Mouse (Mus musculus): Measurements from ENCODE around the gene Rara. TPM values are rescaled to one million over a fixed set of nuclear protein-coding genes. Genes with fewer than 3 reads are reported as not detected.
"Not testable (repeated sequence)": the region's sequence is repeated elsewhere in the genome, so short reads cannot be mapped to it uniquely, and the experiment has no call there.

Rara gene
- polyA plus RNA-seq, 1 experiment, result 37.0 TPM

DNA sequence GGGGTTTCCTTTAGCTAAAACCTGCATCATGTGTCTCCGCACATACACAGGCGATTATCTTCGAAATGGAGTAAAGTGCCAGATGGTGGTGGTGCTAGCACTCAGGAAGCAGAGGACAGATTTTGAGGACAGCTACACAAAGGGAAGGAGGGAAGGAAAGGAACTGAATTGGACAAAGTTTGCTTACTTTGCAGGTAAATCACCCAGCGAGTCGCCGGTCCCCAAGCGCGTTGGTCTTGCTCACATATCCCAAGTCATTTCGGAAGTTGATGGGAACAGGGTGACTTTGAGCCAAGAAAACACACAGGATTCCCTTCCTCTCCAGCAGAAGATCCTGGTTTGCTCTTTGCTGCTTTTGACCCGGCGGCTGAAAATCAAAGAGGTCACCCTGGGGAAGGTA, 8.6 kb upstream of the Rara start:
- no peak overlapping the region for H3K27ac ChIP-seq (ENCODE audit: insufficient read depth, low read length)
- no peak for DNase-seq (ENCODE audit: low read depth in 1 of 2, low spot score in 2 of 2)
- no peak for TF ChIP-seq CTCF (IDR thresholded peaks at IDR 0.05; ENCODE audit: extremely low read depth, insufficient read depth, insufficient read length, insufficient replicate concordance)
- no peak for TF ChIP-seq POLR2A (IDR thresholded peaks at IDR 0.05; ENCODE audit: low read depth, low read length)
- H3K36me3 ChIP-seq (ENCODE audit: control insufficient read depth, insufficient read depth, low read length), result no peaks in the 10 kb centered on the region
- H3K4me3 ChIP-seq (ENCODE audit: extremely low read depth, insufficient read depth, insufficient read length), result no peak overlapping the region
- no peaks in the 10 kb centered on the region for H3K27me3 ChIP-seq (ENCODE audit: control insufficient read depth, insufficient read depth, low read length)
- WGBS, result 97% methylated on average over 11 of the region's 11 CpGs
- H3K4me1 ChIP-seq (ENCODE audit: control insufficient read depth, insufficient read depth, insufficient read length), result peaks cover 12% of the 10 kb centered on the region; the same call in 1 of the 2 replicates

DNA sequence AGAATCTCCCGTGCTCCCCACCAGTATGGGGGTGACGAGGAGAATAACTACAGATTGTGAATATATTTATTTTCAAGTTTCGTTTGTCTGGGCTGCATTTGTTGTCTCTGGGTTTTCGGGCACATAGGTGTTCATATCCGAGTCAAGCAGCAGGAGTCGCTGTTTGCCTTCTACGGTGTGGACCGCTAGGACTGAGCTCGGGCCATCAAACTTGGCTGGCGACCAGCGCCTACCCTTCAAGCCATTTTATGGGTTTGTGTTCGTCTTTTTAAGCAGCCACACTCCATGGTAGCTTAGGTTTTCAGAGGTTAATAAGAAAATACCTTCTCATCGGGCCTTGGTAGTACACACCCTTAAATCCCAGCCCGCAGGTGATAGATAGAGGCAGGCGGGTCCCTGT, 5.8 kb upstream of the Rara start:
- 78% methylated on average over 15 of the region's 15 CpGs for WGBS
- not testable (repeated sequence) for H3K27ac ChIP-seq (ENCODE audit: insufficient read depth, low read length); H3K4me3 ChIP-seq (ENCODE audit: extremely low read depth, insufficient read depth, insufficient read length); H3K27me3 ChIP-seq (ENCODE audit: control insufficient read depth, insufficient read depth, low read length); DNase-seq (ENCODE audit: low read depth in 1 of 2, low spot score in 2 of 2); H3K36me3 ChIP-seq (ENCODE audit: control insufficient read depth, insufficient read depth, low read length)
- peaks cover 27% of the 10 kb centered on the region; the same call in 1 of the 2 replicates for H3K4me1 ChIP-seq (ENCODE audit: control insufficient read depth, insufficient read depth, insufficient read length)

DNA sequence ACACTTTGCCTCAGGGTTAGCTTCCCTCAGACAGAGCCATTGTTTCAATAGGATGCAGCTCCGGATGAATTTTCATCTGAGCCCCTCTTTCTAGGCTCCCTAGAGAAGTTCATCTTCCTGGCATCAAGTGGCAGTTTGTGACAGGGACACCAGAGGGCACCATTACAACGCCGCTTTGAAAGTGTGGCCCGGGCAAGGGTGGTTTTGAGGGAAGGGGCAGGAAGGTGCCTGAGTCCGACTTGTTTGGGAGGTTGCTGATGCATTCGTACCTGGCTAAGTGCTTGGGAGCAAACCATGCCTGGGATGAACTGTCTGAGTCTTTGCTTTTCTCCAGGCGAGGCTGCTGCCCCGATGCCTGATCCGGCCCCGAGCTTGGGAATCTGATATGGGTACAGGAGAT, 5.3 kb upstream of the Rara start:
- 58% methylated on average over 10 of the region's 10 CpGs for WGBS
- H3K27me3 ChIP-seq (ENCODE audit: control insufficient read depth, insufficient read depth, low read length); H3K27ac ChIP-seq (ENCODE audit: insufficient read depth, low read length); H3K4me3 ChIP-seq (ENCODE audit: extremely low read depth, insufficient read depth, insufficient read length); H3K36me3 ChIP-seq (ENCODE audit: control insufficient read depth, insufficient read depth, low read length): not testable (repeated sequence)
- H3K4me1 ChIP-seq (ENCODE audit: control insufficient read depth, insufficient read depth, insufficient read length), result peaks cover 27% of the 10 kb centered on the region; the same call in 1 of the 2 replicates
- peak in 1 of 2 experiments; percentile 60 for DNase-seq (ENCODE audit: low read depth in 1 of 2, low spot score in 2 of 2)
- peak; percentile 78; the same call in 1 of the 2 replicates for TF ChIP-seq CTCF (IDR thresholded peaks at IDR 0.05; ENCODE audit: extremely low read depth, insufficient read depth, insufficient read length, insufficient replicate concordance)

DNA sequence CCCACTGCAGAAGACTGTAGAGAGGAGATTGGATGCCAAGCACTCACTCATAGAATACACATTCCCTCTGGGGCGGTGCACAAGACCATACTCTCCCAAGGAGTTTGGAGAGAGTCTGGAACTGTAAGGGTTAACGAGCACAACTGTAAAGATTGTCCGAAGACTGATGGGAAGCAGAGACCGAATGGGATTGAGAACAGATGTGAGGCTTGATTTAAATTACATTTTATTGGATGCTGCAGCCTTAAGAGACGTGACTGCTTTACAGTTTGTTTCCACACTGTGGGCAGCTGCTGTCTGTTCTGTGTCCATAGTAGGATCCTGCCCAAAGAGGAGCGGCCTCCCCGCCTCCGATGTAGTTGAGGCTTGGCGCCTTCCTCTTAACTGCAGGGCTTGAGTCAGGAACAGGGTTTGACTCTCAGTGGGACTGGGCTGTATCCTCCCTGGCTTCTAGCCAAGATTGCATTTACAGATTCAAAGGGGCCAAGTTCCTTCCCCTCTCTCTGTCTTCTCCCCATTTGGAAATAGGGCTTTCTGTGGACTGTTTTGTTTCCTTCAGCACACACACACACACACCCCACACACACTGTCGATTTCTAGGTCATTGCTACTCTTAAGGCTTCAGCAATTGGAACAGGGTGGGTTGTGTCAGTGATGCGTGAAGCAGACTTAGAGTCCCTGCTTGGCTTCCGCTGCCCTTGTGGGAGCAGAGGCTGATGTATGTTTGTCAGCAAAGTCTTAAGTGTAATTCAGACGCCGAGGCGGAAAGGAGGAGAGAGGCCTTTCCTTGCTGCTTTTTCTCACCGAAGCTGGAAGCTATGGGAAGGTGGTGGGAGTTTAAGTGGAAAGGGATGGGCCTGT, 4.5 kb upstream of the Rara start:
- not testable (repeated sequence) for H3K36me3 ChIP-seq (ENCODE audit: control insufficient read depth, insufficient read depth, low read length); H3K27ac ChIP-seq (ENCODE audit: insufficient read depth, low read length); DNase-seq (ENCODE audit: low read depth in 1 of 2, low spot score in 2 of 2); H3K4me3 ChIP-seq (ENCODE audit: extremely low read depth, insufficient read depth, insufficient read length); H3K27me3 ChIP-seq (ENCODE audit: control insufficient read depth, insufficient read depth, low read length)
- H3K4me1 ChIP-seq (ENCODE audit: control insufficient read depth, insufficient read depth, insufficient read length), result peaks cover 23% of the 10 kb centered on the region; the same call in 1 of the 2 replicates
- 78% methylated on average over 16 of the region's 16 CpGs for WGBS

DNA sequence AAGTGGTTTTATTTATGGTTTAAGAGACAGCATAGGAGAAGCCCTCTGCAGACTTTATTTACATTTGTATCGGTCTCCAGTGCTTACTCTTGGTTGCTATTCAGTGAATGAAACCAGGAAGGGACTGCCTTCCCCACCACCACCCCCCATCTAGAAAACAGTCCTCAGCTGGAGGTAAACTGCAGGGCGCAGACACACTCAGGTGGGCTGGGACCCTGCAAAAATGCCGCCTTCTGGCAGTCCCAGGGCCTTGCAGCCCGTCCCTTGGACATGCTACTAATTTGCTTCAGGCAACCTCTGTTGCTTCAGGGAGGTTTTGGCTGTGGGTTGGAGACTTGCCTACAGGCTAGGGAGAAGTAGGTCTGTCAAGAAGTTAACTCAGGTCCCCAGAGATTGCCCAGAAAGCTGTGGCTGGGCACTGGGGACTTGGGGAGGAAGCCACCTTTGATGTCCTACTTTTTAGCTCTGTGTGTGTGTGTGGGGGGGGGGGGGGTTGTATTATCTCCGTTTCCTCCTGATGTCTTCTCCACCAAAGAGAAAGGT, 2.9 kb upstream of the Rara start:
- DNase-seq (ENCODE audit: low read depth in 1 of 2, low spot score in 2 of 2), result no peak
- 32% methylated on average over 5 of the region's 5 CpGs for WGBS
- H3K36me3 ChIP-seq (ENCODE audit: control insufficient read depth, insufficient read depth, low read length), result no peaks in the 10 kb centered on the region
- no peak for TF ChIP-seq CTCF (IDR thresholded peaks at IDR 0.05; ENCODE audit: extremely low read depth, insufficient read depth, insufficient read length, insufficient replicate concordance)
- TF ChIP-seq POLR2A (IDR thresholded peaks at IDR 0.05; ENCODE audit: low read depth, low read length), result no peak
- no peak overlapping the region for H3K4me3 ChIP-seq (ENCODE audit: extremely low read depth, insufficient read depth, insufficient read length)
- peak overlapping the region; percentile 12; the same call in 1 of the 2 replicates for H3K27ac ChIP-seq (ENCODE audit: insufficient read depth, low read length)
- no peaks in the 10 kb centered on the region for H3K27me3 ChIP-seq (ENCODE audit: control insufficient read depth, insufficient read depth, low read length)
- H3K4me1 ChIP-seq (ENCODE audit: control insufficient read depth, insufficient read depth, insufficient read length), result peaks cover 20% of the 10 kb centered on the region; the same call in 1 of the 2 replicates

DNA sequence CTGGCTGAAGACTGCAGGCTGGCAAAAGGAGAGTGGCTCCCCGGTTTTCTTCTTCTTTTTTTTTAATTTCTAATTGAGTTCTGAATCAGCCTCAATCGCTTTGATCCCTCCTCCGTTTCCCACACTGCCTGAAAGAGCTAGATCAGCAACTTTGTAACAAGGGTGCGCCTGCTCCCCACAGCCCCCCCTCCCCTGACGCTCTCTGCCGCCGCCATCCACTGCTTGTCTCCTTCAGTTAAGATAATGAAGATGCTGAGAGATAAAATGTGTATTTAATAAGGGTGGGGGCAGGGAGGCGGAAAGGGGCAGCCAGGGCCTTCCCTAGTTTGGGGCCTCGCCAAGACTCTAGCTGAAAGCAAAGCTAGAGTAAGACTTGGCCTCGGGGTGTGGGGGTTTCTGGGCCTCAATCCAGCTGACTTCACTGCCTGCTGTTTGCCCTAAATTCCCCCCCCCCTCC, 2.3 kb upstream of the Rara start:
- WGBS, result 21% methylated on average over 10 of the region's 10 CpGs
- Histone ChIP-seq H3K27ac (ENCODE audit: insufficient read depth, low read length) (0 out of 2 replicates have a peak overlapping the region, but pooled peaks have one; percentile 11), H3K4me1 (ENCODE audit: control insufficient read depth, insufficient read depth, insufficient read length) (peaks cover 21% of the 10 kb centered on the region; the same call in 1 of the 2 replicates), H3K4me3 (ENCODE audit: extremely low read depth, insufficient read depth, insufficient read length) (no peak overlapping the region), H3K36me3 (ENCODE audit: control insufficient read depth, insufficient read depth, low read length) (no peaks in the 10 kb centered on the region), H3K27me3 (ENCODE audit: control insufficient read depth, insufficient read depth, low read length) (no peaks in the 10 kb centered on the region)
- no peak for DNase-seq (ENCODE audit: low read depth in 1 of 2, low spot score in 2 of 2)
- TF ChIP-seq POLR2A (IDR thresholded peaks at IDR 0.05; ENCODE audit: low read depth, low read length), result no peak
- TF ChIP-seq CTCF (IDR thresholded peaks at IDR 0.05; ENCODE audit: extremely low read depth, insufficient read depth, insufficient read length, insufficient replicate concordance), result no peak

DNA sequence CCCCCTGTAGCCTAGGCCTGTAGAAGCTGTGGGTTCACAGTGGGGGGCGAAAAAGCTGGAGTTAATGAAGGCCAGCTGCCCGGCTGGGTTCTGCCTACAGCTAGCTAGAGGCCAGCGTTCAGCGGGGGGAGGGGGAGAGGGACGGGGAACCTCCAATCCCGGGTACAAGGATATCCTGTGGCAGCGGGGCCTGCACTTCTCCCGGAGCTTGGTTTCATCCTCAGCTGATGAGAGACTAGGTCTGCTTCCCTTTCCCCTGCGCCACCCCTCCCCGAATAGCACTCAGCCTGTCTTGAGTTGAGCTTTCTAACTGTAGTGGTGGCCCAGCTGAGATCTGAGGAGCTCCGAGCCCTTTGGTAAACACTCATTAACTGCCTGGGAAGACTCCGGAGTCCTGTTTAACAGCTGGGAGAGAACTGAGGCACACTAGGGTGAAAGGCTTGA, 1.7 kb upstream of the Rara start:
- Histone ChIP-seq H3K27ac (ENCODE audit: insufficient read depth, low read length) (peak overlapping the region; percentile 42; the same call in 1 of the 2 replicates), H3K4me1 (ENCODE audit: control insufficient read depth, insufficient read depth, insufficient read length) (peaks cover 25% of the 10 kb centered on the region; the same call in 1 of the 2 replicates), H3K36me3 (ENCODE audit: control insufficient read depth, insufficient read depth, low read length) (no peaks in the 10 kb centered on the region), H3K27me3 (ENCODE audit: control insufficient read depth, insufficient read depth, low read length) (no peaks in the 10 kb centered on the region), H3K4me3 (ENCODE audit: extremely low read depth, insufficient read depth, insufficient read length) (no peak overlapping the region)
- TF ChIP-seq POLR2A (IDR thresholded peaks at IDR 0.05; ENCODE audit: low read depth, low read length) (no peak), CTCF (IDR thresholded peaks at IDR 0.05; ENCODE audit: extremely low read depth, insufficient read depth, insufficient read length, insufficient replicate concordance) (no peak)
- WGBS, result 38% methylated on average over 12 of the region's 12 CpGs
- DNase-seq (ENCODE audit: low read depth in 1 of 2, low spot score in 2 of 2), result no peak

Measured in spleen, adult 2 months (tissue).